In genomic region chr1:176929710-176930109, GRCm38 (mm10) we compare ENCODE assay signal across 12 mouse cellular contexts.
DNase-seq lines count a peak whose midpoint lies in the region; ATAC-seq and TF ChIP-seq lines count a peak whose summit lies in the region.
"Had no signal": no experiment of that assay in that cellular context is flagged by ENCODE, and none has a peak within 500 bp of the region (broad histone marks: within the 10 kb centered on the region; RNA-seq: fewer than 3 reads in every experiment).

No protein-coding gene starts in this region.

- H3K27ac ChIP-seq in cerebellum, adult 2 months (ENCODE audit: insufficient read depth, low read length): peak overlapping the region; percentile 95
- H3K27ac ChIP-seq in midbrain, embryonic 11.5 days (ENCODE audit: low read depth, low read length): no peak overlapping the region
- H3K27ac ChIP-seq: limb, embryonic 10.5 days; stomach, embryonic 15.5 days had no signal

- no peak overlapping the region for H3K4me2 ChIP-seq in midbrain, embryonic 11.5 days
- H3K4me2 ChIP-seq: stomach, embryonic 15.5 days had no signal

- no peaks in the 10 kb centered on the region for H3K9me3 ChIP-seq in midbrain, embryonic 11.5 days (ENCODE audit: control insufficient read depth, low read length)
- H3K9me3 ChIP-seq: limb, embryonic 10.5 days; stomach, embryonic 15.5 days had no signal

- TF ChIP-seq POLR2A in cerebellum, adult 2 months (IDR thresholded peaks at IDR 0.05; ENCODE audit: borderline replicate concordance, insufficient read depth, low read length): peak; percentile 72; the same call in 1 of the 2 replicates

- H3K4me3 ChIP-seq in cerebellum, adult 2 months (replicated peaks; ENCODE audit: insufficient read depth, low read depth, low read length): peak overlapping the region; percentile 48
- no peak overlapping the region for H3K4me3 ChIP-seq in midbrain, embryonic 11.5 days (ENCODE audit: low read depth, low read length)
- H3K4me3 ChIP-seq: erythroblast, embryonic 14.5 days; limb, embryonic 10.5 days; stomach, embryonic 15.5 days had no signal

- WGBS in cerebellum, adult 2 months: 7% methylated on average over 8 of the region's 8 CpGs
- WGBS in midbrain, embryonic 11.5 days: 81% methylated on average over 8 of the region's 8 CpGs

- peaks cover 36% of the 10 kb centered on the region for H3K4me1 ChIP-seq in cerebellum, adult 2 months (ENCODE audit: control insufficient read depth, insufficient read depth, low read length)
- peaks cover 13% of the 10 kb centered on the region; the same call in 1 of the 2 replicates for H3K4me1 ChIP-seq in midbrain, embryonic 11.5 days (ENCODE audit: control insufficient read depth, insufficient read depth, low read length)
- H3K4me1 ChIP-seq: limb, embryonic 10.5 days; stomach, embryonic 15.5 days had no signal

- no peak overlapping the region for H3K9ac ChIP-seq in midbrain, embryonic 11.5 days (ENCODE audit: low read length)
- H3K9ac ChIP-seq: stomach, embryonic 15.5 days had no signal

- peak; percentile 73 for ATAC-seq in midbrain, embryonic 11.5 days (ENCODE audit: low FRiP score)
- ATAC-seq in megakaryocyte, adult 5-6 weeks (ENCODE audit: poor library complexity, severe bottlenecking): no peak

- no peaks in the 10 kb centered on the region for H3K27me3 ChIP-seq in cerebellum, adult 2 months (ENCODE audit: control insufficient read depth, insufficient read depth, low read length)
- H3K27me3 ChIP-seq in midbrain, embryonic 11.5 days (ENCODE audit: control insufficient read depth, insufficient read depth, low read length): no peaks in the 10 kb centered on the region
- H3K27me3 ChIP-seq: stomach, embryonic 15.5 days had no signal

- TF ChIP-seq CTCF in cerebellum, adult 2 months (IDR thresholded peaks at IDR 0.05; ENCODE audit: borderline replicate concordance, insufficient read depth, low read depth, low read length): no peak

- peak; percentile 98 for DNase-seq in brain, adult 2 months (ENCODE audit: low read depth, low spot score)
- peak; percentile 92 to 94 for DNase-seq in cerebellum, adult 2 months
- DNase-seq in gastrocnemius, postnatal 10 days: peak; percentile 34
- peak; percentile 85 for DNase-seq in midbrain, embryonic 11.5 days (ENCODE audit: low spot score, missing footprints)
- DNase-seq in spleen, postnatal 36 days (ENCODE audit: low spot score in 2 of 2): no peak
- DNase-seq in adipocyte (ENCODE audit: low spot score): no peak
- DNase-seq in adrenal gland, adult 18-20 months (ENCODE audit: low spot score in 2 of 2): no peak
- DNase-seq: heart, postnatal 4 days had no signal

- H3K36me3 ChIP-seq in midbrain, embryonic 11.5 days (ENCODE audit: control insufficient read depth, insufficient read depth, low read length): no peaks in the 10 kb centered on the region
- H3K36me3 ChIP-seq: limb, embryonic 10.5 days; stomach, embryonic 15.5 days had no signal

Comparison
In these comparisons a context has a peak if more than half of its experiments do, and no peak if none do; other contexts are left out.
1. DNase-seq: peak in brain, adult 2 months (single experiment), cerebellum, adult 2 months (2 of 2), gastrocnemius, postnatal 10 days (single experiment) and midbrain, embryonic 11.5 days (single experiment); none in spleen, postnatal 36 days (0 of 2), adipocyte (single experiment) and adrenal gland, adult 18-20 months (0 of 2).